Mouse (Mus musculus) neural tube, embryonic 11.5 days (tissue): ENCODE measurements around the gene Tmem163. TPM values are rescaled to one million over a fixed set of nuclear protein-coding genes. Genes with fewer than 3 reads are reported as not detected.

Source experiments
- ATAC-seq: fragments of 200-750 bp; cut with Nextera tagmentation; 2 replicates; pipeline ENCODE4 v1.8.0; 2017; ENCODE audit warnings: moderate number of reproducible peaks, mild to moderate bottlenecking, moderate TSS enrichment, moderate library complexity; ENCODE audit not compliant: insufficient read depth, low FRiP score, low TSS enrichment
- DNase-seq: peaks from one replicate; pipeline ENCODE4 v3.0.0-alpha.2; 2015; ENCODE audit warnings: low spot score
- H3K27ac ChIP-seq: fragments of 300-500 bp; sonication (generic); 2 replicates; pipeline ENCODE4 v1.5.1; 2014; ENCODE audit warnings: low read depth, mild to moderate bottlenecking, low read length
- H3K27me3 ChIP-seq: fragments of 300-500 bp; sonication (generic); 2 replicates; pipeline ENCODE4 v1.6.1; 2014; ENCODE audit warnings: mild to moderate bottlenecking, low read length, mixed read lengths; ENCODE audit not compliant: control insufficient read depth, insufficient read depth
- H3K36me3 ChIP-seq: fragments of 300-500 bp; sonication (generic); 2 replicates; pipeline ENCODE4 v1.6.1; 2014; ENCODE audit warnings: mild to moderate bottlenecking, low read length, moderate library complexity, mixed read lengths; ENCODE audit not compliant: control insufficient read depth, insufficient read depth
- H3K4me1 ChIP-seq: fragments of 300-500 bp; sonication (generic); 2 replicates; pipeline ENCODE4 v1.6.1; 2014; ENCODE audit warnings: low read length, mixed read lengths; ENCODE audit not compliant: control insufficient read depth, insufficient read depth
- H3K4me2 ChIP-seq: fragments of 300-500 bp; sonication (generic); 2 replicates; pipeline ENCODE4 v1.6.1; 2014; ENCODE audit warnings: low read depth, mild to moderate bottlenecking, moderate library complexity
- H3K4me3 ChIP-seq: fragments of 300-500 bp; sonication (generic); 2 replicates; pipeline ENCODE4 v1.5.1; 2014; ENCODE audit warnings: low read depth, low read length
- H3K9ac ChIP-seq: fragments of 300-500 bp; sonication (generic); 2 replicates; pipeline ENCODE4 v1.6.1; 2014; ENCODE audit warnings: mild to moderate bottlenecking, low read length
- H3K9me3 ChIP-seq: fragments of 300-500 bp; sonication (generic); 2 replicates; pipeline ENCODE4 v1.6.1; 2016; ENCODE audit warnings: low read length; ENCODE audit not compliant: control insufficient read depth
- WGBS: fragments of 180-500 bp; shearing (Covaris S2); extraction: QIAGEN DNeasy Blood & Tissue Kit; methylation state at CpG from one replicate; pipeline ENCODE4 v1.1.7; 2014; 5-methylcytosine and 5-hydroxymethylcytosine counted together
- polyA plus RNA-seq: library from polyadenylated mRNA; unstranded; fragments of >200 nt; fragmentation: Nextera tagmentation; extraction: Ambion mirVana; gene quantifications from 2 replicates; pipeline ENCODE4 v1.2.1, GENCODE M21; 2014

Tmem163 gene
- polyA plus RNA-seq, 1 experiment from 2014 or later = 32.0 TPM

DNA sequence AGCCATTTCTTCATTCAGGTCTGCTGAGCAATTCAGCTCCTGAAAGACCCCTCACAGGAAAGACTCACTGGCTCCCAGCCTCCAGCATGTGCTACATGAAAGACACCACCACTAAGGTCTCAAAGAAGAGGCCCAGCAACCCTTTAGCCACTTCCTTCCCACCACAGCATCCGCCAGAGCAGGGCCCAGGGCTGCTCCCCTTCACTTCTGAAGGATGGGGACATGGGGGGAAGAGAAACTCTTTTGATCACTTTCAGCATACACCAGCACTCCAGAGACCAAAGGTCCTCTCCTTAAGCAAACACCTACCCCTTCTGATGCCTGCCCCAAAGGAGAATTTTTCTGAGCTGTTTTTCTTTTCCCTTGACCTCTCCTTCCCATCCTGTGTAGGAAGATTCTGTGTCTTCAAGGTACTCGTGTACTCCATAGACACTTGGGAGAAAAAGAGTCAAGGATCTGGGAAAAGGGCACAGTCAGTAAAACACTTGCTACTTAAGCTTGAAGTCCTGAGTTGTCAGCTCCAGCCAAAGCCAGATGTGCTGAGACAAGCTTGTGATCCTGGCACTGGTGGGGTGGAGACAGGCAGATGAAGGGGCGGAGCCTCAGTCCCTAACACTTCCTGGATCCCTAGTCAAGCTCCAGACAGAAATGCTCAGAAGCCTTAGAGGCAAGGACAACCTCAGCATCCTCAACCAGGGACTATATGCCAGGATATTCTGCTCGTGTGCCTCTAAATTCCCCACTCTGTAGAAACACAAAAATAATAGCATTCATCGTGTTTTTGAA, 53.6 kb downstream of the Tmem163 start:
- Histone ChIP-seq H3K4me1 (no peaks in the 10 kb centered on the region), H3K9me3 (no peaks in the 10 kb centered on the region), H3K4me2 (no peak overlapping the region), H3K27me3 (no peaks in the 10 kb centered on the region), H3K36me3 (no peaks in the 10 kb centered on the region), H3K27ac (no peak overlapping the region), H3K9ac (no peak overlapping the region), H3K4me3 (no peak overlapping the region)
- WGBS = 53% methylated on average over 5 of the region's 5 CpGs
- DNase-seq (peak; percentile 32), ATAC-seq (no peak)

DNA sequence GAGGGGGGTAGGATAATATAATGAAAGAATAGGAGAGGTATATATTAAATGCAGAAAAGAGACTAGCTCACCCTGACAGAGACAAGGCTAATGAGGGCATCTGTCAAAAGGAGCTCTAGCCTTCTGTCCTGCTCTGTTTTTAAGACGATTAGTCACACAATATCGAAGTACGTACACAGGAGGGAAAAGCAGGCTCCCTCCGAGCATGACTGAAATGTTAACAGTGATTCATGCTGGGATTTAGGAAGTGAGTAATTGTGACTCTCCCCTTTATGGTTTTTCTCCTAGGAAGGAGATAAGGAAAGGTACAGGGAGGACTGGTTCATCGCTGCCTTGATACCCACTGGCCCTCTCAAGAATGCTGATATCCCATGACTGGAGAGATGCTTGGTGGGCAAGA, 57.0 kb downstream of the Tmem163 start:
- H3K27me3 ChIP-seq = no peaks in the 10 kb centered on the region
- DNase-seq = no peak
- no peak overlapping the region for H3K27ac ChIP-seq
- no peak overlapping the region for H3K9ac ChIP-seq
- 64% methylated on average over 5 of the region's 5 CpGs for WGBS
- H3K9me3 ChIP-seq = no peaks in the 10 kb centered on the region
- H3K4me1 ChIP-seq = no peaks in the 10 kb centered on the region
- no peak for ATAC-seq
- H3K36me3 ChIP-seq = no peaks in the 10 kb centered on the region
- no peak overlapping the region for H3K4me3 ChIP-seq
- H3K4me2 ChIP-seq = no peak overlapping the region

DNA sequence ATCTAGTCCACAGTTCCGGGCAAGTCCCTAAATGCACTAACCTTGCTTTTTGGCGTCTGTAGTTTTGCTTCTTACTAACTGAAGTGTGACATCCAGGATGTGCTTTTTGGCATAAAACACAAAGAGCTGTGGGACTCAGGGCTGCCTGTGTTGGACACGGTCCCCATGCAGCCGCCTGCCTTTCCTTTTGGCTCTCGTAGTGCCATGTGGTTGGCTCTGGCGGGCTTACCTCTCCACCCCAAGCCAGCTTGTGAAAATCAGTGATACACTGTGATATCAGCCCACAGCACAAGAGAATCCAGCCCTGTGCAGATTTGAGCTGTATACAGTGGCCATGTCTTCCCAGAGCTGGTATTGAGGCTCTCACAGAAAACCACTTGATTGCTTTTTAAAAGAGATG, 60.3 kb downstream of the Tmem163 start:
- 86% methylated on average over 6 of the region's 6 CpGs for WGBS
- H3K9ac ChIP-seq = no peak overlapping the region
- H3K4me3 ChIP-seq = no peak overlapping the region
- no peaks in the 10 kb centered on the region for H3K4me1 ChIP-seq
- ATAC-seq (no peak), DNase-seq (no peak)
- H3K9me3 ChIP-seq = no peaks in the 10 kb centered on the region
- no peaks in the 10 kb centered on the region for H3K36me3 ChIP-seq
- no peak overlapping the region for H3K27ac ChIP-seq
- H3K4me2 ChIP-seq = no peak overlapping the region
- H3K27me3 ChIP-seq = no peaks in the 10 kb centered on the region

GRCm38 (mm10) chr1:127610378-127610777, 69.0 kb downstream of the Tmem163 start:
- no peaks in the 10 kb centered on the region for H3K9me3 ChIP-seq
- no peaks in the 10 kb centered on the region for H3K4me1 ChIP-seq
- no peak overlapping the region for H3K4me2 ChIP-seq
- H3K36me3 ChIP-seq = no peaks in the 10 kb centered on the region
- no peak overlapping the region for H3K9ac ChIP-seq
- 85% methylated on average over 3 of the region's 3 CpGs for WGBS
- DNase-seq (no peak), ATAC-seq (no peak)
- H3K27me3 ChIP-seq = no peaks in the 10 kb centered on the region
- H3K27ac ChIP-seq = no peak overlapping the region
- no peak overlapping the region for H3K4me3 ChIP-seq

- H3K4me3 ChIP-seq = no peak overlapping the region
- DNase-seq = no peak
- ATAC-seq = no peak
These were observed 69.5 kb downstream of the Tmem163 start for GRCm38 (mm10) chr1:127609814-127610213.

GRCm38 (mm10) chr1:127608326-127608725, 71.0 kb downstream of the Tmem163 start:
- DNase-seq (no peak), ATAC-seq (no peak)
- Histone ChIP-seq H3K9me3 (no peaks in the 10 kb centered on the region), H3K36me3 (no peaks in the 10 kb centered on the region), H3K4me1 (peaks cover 3% of the 10 kb centered on the region; the same call in 1 of the 2 replicates), H3K4me3 (no peak overlapping the region), H3K27ac (no peak overlapping the region), H3K27me3 (no peaks in the 10 kb centered on the region), H3K9ac (no peak overlapping the region), H3K4me2 (no peak overlapping the region)
- 96% methylated on average over 3 of the region's 3 CpGs for WGBS

More at GRCm38 (mm10) chr1:127609814-127610213, 69.5 kb downstream of the Tmem163 start:
- WGBS = 78% methylated on average over 2 of the region's 2 CpGs
- H3K9ac ChIP-seq = no peak overlapping the region
- no peaks in the 10 kb centered on the region for H3K27me3 ChIP-seq
- no peaks in the 10 kb centered on the region for H3K4me1 ChIP-seq
- H3K4me2 ChIP-seq = no peak overlapping the region
- H3K9me3 ChIP-seq = no peaks in the 10 kb centered on the region
- H3K36me3 ChIP-seq = no peaks in the 10 kb centered on the region
- H3K27ac ChIP-seq = no peak overlapping the region

GRCm38 (mm10) chr1:127603697-127604631, 75.4 kb downstream of the Tmem163 start:
- Histone ChIP-seq H3K27me3 (no peaks in the 10 kb centered on the region), H3K4me3 (no peak overlapping the region), H3K27ac (no peak overlapping the region), H3K9me3 (no peaks in the 10 kb centered on the region), H3K36me3 (no peaks in the 10 kb centered on the region), H3K4me2 (no peak overlapping the region), H3K9ac (no peak overlapping the region), H3K4me1 (peaks cover 3% of the 10 kb centered on the region; the same call in 1 of the 2 replicates)
- no peak for ATAC-seq
- DNase-seq = no peak
- 64% methylated on average over 9 of the region's 9 CpGs for WGBS

DNA sequence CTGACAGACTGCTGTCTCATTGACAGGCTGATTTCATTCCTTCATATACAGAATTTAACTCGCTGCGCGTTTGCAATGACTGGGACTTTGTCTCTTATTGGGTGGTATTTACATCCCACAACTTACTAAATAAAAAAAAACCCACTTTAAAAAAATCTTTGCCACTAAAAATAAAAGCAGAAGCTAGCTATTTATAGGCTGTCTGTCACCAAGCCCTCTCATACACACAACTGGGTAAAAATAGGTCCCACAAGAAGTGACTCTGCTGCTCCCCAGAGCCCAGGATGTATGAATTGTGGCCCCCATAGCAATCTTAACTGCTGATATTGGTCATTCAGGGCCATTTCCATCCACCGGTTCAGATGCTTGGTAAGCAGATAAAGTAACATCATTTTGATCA, 83.2 kb downstream of the Tmem163 start:
- Histone ChIP-seq H3K27ac (no peak overlapping the region), H3K4me2 (no peak overlapping the region), H3K4me1 (no peaks in the 10 kb centered on the region), H3K9me3 (no peaks in the 10 kb centered on the region), H3K4me3 (no peak overlapping the region), H3K27me3 (no peaks in the 10 kb centered on the region), H3K36me3 (no peaks in the 10 kb centered on the region), H3K9ac (no peak overlapping the region)
- 94% methylated on average over 4 of the region's 4 CpGs for WGBS
- DNase-seq = no peak
- ATAC-seq = no peak
